Mouse (Mus musculus) inflammation-experienced regulatory T-cells (primary cell): ENCODE results near the gene Zscan5b. TPM values are rescaled to one million over a fixed set of nuclear protein-coding genes. Genes with fewer than 3 reads are reported as not detected.

Experiments used
- polyA plus RNA-seq, 2 experiments: library from polyadenylated mRNA; unstranded; fragments of 100-300 nt; shearing (Covaris generic); gene quantifications; one replicate each; pipeline ENCODE4 v1.2.1; 2017

Zscan5b gene
- 1 to 10 TPM in 1 of 2 experiments, not detected in 1; 4.8 TPM for polyA plus RNA-seq

GRCm38 (mm10) chr7:6221978-6222377 lies at the start of gene Zscan5b:
TSS of gene Zscan5b (plus strand) at chr7:6222278.

GRCm38 (mm10) chr7:6196790-6197189 lies 25.3 kb upstream of the Zscan5b start, which contains the start of gene Galp:
TSS of gene Galp (plus strand) at chr7:6197090.

GRCm38 (mm10) chr7:6252410-6252809 lies 30.3 kb downstream of the Zscan5b start, which contains the start of gene Epp13:
TSS of gene Epp13 (plus strand) at chr7:6252710.

GRCm38 (mm10) chr7:6285842-6286705 lies 64.0 kb downstream of the Zscan5b start, which contains the start of gene Zfp667:
TSS of gene Zfp667 (plus strand) at chr7:6286579.

Other genes with a start within 250 kb of the Zscan5b start
- gene Vmn1r65, start 211.3 kb upstream of the Zscan5b start, polyA plus RNA-seq = under 1 TPM in 1 of 2 experiments, not detected in 1; 0.10 TPM
- gene Nlrp4c, start 177.1 kb upstream of the Zscan5b start, polyA plus RNA-seq = 1 to 10 TPM in 1 of 2 experiments, under 1 TPM in 1; 0.17 to 1.1 TPM
- gene Zfp787, start 66.3 kb upstream of the Zscan5b start, polyA plus RNA-seq = 10 to 100 TPM; 40.9 to 46.6 TPM
- 10 to 100 TPM; 33.6 to 45.1 TPM for gene Zfp444, start 50.1 kb upstream of the Zscan5b start, polyA plus RNA-seq
- not detected for gene Galp, start 25.2 kb upstream of the Zscan5b start, polyA plus RNA-seq
- gene Epp13, start 30.4 kb downstream of the Zscan5b start, polyA plus RNA-seq = not detected
- gene Zfp667, start 64.3 kb downstream of the Zscan5b start, polyA plus RNA-seq = 1 to 10 TPM; 5.1 to 5.5 TPM
- 1 to 10 TPM; 1.4 to 1.9 TPM for gene Zfp583, start 109.0 kb downstream of the Zscan5b start, polyA plus RNA-seq
- 1 to 10 TPM in 1 of 2 experiments, under 1 TPM in 1; 0.20 to 5.5 TPM for gene Gm3854, start 121.5 kb downstream of the Zscan5b start, polyA plus RNA-seq
- gene Zfp78, start 141.0 kb downstream of the Zscan5b start, polyA plus RNA-seq = 1 to 10 TPM; 4.2 to 7.7 TPM
- 10 to 100 TPM; 10.9 to 13.5 TPM for gene Zfp28, start 161.0 kb downstream of the Zscan5b start, polyA plus RNA-seq
- under 1 TPM in 1 of 2 experiments, not detected in 1; 0.67 TPM for gene Smim17, start 176.4 kb downstream of the Zscan5b start, polyA plus RNA-seq
- gene Gm20715, start 188.0 kb downstream of the Zscan5b start, polyA plus RNA-seq = not detected
- under 1 TPM in 1 of 2 experiments, not detected in 1; 0.14 TPM for gene Olfr1344, start 216.4 kb downstream of the Zscan5b start, polyA plus RNA-seq
- under 1 TPM; 0.07 to 0.11 TPM for gene Olfr1336, start 233.9 kb downstream of the Zscan5b start, polyA plus RNA-seq
- 1 to 10 TPM in 1 of 2 experiments, under 1 TPM in 1; 0.14 to 1.1 TPM for gene Olfr1346, start 244.8 kb downstream of the Zscan5b start, polyA plus RNA-seq